Mouse (Mus musculus): Measurements from ENCODE around the gene Ryr3. TPM values are rescaled to one million over a fixed set of nuclear protein-coding genes. Genes with fewer than 3 reads are reported as not detected.

Gene Ryr3
- polyA plus RNA-seq, 1 experiment from 2014 or later = 2.2 TPM

DNA sequence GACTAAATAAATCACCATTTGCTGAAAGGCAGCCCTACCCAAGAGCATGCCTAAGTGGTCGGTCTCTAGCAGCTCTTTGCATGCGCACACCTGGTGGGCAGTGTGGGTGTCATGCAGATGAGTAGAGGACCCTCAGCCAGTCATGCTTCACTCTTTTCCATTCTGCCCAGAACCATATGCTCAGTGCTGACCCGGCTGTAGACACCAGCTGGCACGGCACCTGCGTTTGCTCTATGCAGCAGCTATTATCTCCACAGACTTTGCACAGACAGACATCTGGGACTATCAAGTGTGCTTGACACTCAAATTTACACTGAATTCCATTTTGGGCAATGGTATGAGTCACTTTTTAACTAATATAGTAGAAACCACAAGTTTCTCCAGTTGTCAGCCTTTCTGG, 186.2 kb downstream of the Ryr3 start:
- DNase-seq (ENCODE audit: low read depth, low spot score) = no peak
- ChIA-PET CTCF (no interaction called here), POLR2A (no interaction called here)
- no peaks in the 10 kb centered on the region for H3K27me3 ChIP-seq
- TF ChIP-seq CTCF (IDR thresholded peaks at IDR 0.05) = no peak
- ATAC-seq = no peak
- in situ Hi-C loops (cut with MboI; ENCODE audit: low pct_unique_long_range_greater_than_20kb) = no loop called here

DNA sequence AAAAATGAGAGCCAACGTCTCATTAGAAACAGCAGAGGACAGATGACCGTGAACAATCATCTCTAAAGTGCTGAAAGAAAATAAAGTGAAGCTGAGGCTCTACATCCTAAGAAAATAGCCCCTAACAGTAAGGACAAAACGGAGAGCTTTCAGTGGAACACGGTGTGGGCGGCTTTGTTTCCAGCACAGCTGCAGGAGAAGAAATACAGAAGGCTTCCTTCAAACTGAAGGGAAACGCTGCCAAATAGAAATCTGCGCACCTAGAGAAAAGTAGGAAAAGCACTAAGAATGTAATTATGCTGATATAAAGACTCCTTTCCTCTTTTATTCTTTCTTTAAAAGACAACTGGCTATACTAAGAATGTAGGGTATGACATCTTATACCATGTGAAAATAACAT, 197.0 kb downstream of the Ryr3 start:
- H3K27me3 ChIP-seq = no peaks in the 10 kb centered on the region
- DNase-seq (ENCODE audit: low read depth, low spot score) (no peak), ATAC-seq (no peak)
- in situ Hi-C loops (cut with MboI; ENCODE audit: low pct_unique_long_range_greater_than_20kb) = no loop called here
- no peak for TF ChIP-seq CTCF (IDR thresholded peaks at IDR 0.05)
- CTCF ChIA-PET = no interaction called here
- POLR2A ChIA-PET = no interaction called here

DNA sequence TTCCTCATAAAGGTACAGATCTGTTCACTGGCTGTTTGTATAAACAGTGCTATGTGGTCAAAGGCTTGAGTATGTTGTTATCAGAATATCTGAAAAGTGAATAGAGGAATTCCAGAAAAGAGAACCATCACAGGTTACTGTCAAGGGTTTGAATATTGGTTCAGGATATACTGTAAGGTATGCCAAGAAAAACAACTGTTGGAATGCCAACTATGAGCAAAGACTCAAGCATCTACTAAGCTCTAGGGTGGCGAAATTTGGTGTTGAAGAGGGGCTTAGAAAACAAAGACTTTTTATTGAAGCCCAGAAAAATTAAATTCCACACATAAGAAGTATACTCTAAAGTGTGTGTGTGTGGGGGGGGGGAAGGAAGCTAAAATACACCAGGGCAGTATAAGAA, 198.6 kb downstream of the Ryr3 start:
- DNase-seq (ENCODE audit: low read depth, low spot score) = no peak
- H3K27me3 ChIP-seq = no peaks in the 10 kb centered on the region
- POLR2A ChIA-PET = interaction anchor here (0.7 kb wide), 1 partner anchor 10 kb away, joined by 4 read pairs; no protein-coding TSS in a partner anchor
- no peak for ATAC-seq
- TF ChIP-seq CTCF (IDR thresholded peaks at IDR 0.05) = no peak
- in situ Hi-C loops (cut with MboI; ENCODE audit: low pct_unique_long_range_greater_than_20kb) = no loop called here
- CTCF ChIA-PET = interaction anchor here (1.0 to 1.2 kb wide), 2 partner anchors 9 to 10 kb away, joined by 3 to 4 read pairs; no protein-coding TSS in a partner anchor

DNA sequence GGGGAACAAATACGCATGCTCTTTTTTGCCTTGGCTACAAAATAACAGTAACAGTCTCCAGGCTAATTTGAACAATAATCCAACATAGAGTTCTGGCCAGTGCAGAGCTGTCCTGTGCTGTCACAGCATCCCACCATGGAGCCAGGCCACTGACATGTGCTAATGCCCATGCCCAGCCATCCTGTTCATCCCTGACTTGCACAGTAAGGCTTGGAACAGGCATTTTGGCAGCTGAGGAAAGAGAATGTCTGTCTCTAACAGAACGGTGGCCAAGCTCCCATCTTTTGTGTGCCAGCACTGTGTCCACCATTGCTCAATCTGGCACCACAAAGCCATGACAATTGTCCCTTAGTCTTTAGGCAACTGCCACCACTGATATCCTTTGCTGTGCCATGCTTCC, 200.7 kb downstream of the Ryr3 start:
- POLR2A ChIA-PET = no interaction called here
- CTCF ChIA-PET = no interaction called here
- TF ChIP-seq CTCF (IDR thresholded peaks at IDR 0.05) = no peak
- in situ Hi-C loops (cut with MboI; ENCODE audit: low pct_unique_long_range_greater_than_20kb) = no loop called here
- DNase-seq (ENCODE audit: low read depth, low spot score) (no peak), ATAC-seq (no peak)
- no peaks in the 10 kb centered on the region for H3K27me3 ChIP-seq

DNA sequence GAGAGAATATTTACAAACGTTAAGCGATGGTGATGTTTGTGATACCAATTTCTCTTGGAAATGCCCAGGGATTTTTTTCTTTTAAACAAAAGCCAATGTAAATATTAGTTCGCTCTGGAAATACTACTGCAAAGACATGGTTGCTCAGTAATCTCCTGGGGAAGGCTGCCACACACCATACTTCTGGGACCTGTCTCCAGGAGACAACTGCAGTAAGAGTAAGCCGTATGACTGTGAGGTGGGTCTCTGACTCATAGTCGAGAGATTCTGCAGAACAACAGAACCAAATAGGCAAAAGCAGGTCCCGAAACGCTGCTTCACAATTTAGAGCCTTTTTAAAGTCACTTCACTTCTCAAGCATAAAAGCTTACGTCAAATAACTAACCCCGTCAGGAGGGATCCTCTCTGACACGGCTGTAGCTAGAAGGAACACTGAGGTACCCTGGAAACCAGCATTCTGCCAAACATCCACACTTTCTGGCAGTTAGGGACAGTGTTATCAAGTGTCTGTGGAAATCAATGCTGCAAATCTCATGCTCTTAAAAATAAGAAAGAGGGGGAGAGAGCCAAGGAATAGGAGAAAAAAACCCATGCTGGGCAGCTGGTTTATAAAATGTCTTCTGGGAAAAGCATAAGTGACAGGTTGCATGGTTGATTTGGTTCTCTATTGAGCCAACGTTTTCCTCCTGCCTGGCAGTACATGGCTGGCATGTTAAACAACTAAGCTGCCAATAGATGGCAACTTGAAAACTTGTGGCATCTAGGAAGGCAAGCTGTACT, 207.7 kb downstream of the Ryr3 start:
- no peak for TF ChIP-seq CTCF (IDR thresholded peaks at IDR 0.05)
- ChIA-PET POLR2A (no interaction called here), CTCF (no interaction called here)
- in situ Hi-C loops (cut with MboI; ENCODE audit: low pct_unique_long_range_greater_than_20kb) = no loop called here
- H3K27me3 ChIP-seq = no peaks in the 10 kb centered on the region
- ATAC-seq = no peak
- DNase-seq (ENCODE audit: low read depth, low spot score) = no peak

DNA sequence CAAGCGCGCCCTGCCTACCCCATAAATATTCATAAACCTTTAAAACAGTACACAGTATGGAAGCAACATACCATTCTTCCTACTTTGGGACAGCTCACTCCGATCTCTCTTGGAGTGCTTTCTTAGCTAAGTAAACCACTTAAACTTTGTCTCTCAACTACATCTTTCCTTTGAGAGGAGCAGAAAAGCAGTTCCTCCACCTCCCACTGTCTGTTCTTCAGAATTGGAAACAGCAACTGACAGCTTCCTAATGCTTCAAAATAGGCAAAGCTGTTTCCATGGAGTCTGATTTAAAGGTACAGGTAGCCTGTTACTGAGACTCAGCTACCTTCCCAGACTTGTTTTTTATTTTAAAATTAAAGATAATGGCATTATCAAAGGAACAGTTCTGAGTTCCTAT, 218.4 kb downstream of the Ryr3 start:
- in situ Hi-C loops (cut with MboI; ENCODE audit: low pct_unique_long_range_greater_than_20kb) = no loop called here

DNA sequence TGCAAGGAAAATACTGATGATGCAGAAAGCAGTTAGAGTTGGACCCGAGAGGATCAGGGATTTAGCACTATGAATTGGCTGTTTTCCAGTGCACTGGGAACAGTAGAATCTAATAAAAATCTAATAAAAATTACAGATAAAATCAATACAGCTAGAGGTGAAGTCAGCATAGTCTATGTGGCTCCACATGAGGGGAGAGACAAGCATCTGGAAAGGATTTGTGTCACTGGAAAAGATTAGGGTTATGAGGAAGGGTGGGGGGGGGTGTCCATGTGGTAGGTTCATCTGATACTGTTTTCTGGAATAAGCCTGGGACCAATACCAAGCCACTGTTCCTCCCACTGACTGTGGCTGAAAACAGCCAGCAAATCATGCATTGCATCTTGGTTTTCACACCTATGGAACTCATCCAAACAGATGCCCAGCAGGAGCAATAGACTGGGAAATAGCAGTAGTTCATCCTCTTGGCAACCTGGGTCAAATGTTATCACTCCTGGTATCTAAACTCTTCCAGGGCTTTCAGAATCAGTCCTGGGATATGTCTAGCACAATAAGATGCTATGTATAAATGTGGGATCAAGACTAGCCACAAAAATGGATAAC, 233.9 kb downstream of the Ryr3 start:
- POLR2A ChIA-PET = no interaction called here
- DNase-seq (ENCODE audit: low read depth, low spot score) = no peak
- in situ Hi-C loops (cut with MboI; ENCODE audit: low pct_unique_long_range_greater_than_20kb) = no loop called here

More for the DNA sequence above, 218.4 kb downstream of the Ryr3 start:
- peaks cover 5% of the 10 kb centered on the region for H3K27me3 ChIP-seq
- ATAC-seq (no peak), DNase-seq (ENCODE audit: low read depth, low spot score) (no peak)
- no peak for TF ChIP-seq CTCF (IDR thresholded peaks at IDR 0.05)
- POLR2A ChIA-PET = no interaction called here
- CTCF ChIA-PET = no interaction called here

DNA sequence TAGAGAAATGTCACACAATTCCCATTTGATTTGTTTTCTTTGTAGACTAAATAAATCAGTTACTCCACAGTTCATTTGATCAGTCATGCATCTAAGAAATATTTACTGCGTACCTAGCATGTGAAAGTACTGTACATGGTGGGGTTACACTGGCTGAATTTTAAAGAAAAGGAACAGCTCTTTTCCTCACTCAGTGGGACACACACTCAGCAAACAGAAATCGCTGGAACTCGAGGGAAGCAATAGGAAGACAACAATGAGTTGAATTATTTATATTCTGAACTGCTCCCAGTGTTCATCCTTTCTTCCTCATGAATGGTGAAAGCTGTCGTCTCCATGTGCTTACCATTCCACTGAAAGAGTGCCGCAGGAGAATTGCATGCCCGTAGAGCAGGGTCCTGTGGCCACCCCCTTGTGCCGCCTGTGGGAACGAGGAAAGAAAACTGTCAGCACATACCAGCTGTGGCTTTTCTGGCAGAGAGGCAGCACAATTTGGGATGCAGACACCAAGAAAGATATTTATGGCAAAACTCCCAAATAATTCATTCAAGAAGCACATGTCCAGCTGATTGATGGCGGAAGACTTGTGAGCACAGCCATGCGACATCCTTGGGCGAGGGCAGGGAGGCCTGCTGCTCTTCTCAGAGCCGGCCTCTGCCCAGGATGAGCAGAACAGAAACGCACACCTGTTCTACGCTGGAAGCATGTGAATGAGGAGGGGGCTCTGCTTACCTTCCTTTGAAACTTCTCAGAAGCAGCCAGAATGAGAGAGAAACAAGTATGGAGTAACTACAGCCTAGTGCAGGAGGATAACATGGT, 249.9 kb downstream of the Ryr3 start:
- H3K27me3 ChIP-seq = peaks cover 3% of the 10 kb centered on the region
- ATAC-seq = no peak
- no peak for DNase-seq (ENCODE audit: low read depth, low spot score)
- ChIA-PET CTCF (no interaction called here), POLR2A (no interaction called here)
- in situ Hi-C loops (cut with MboI; ENCODE audit: low pct_unique_long_range_greater_than_20kb) = no loop called here
- no peak for TF ChIP-seq CTCF (IDR thresholded peaks at IDR 0.05)

More for the DNA sequence above, 233.9 kb downstream of the Ryr3 start:
- ATAC-seq = no peak
- H3K27me3 ChIP-seq = no peaks in the 10 kb centered on the region
- CTCF ChIA-PET = no interaction called here
- TF ChIP-seq CTCF (IDR thresholded peaks at IDR 0.05) = no peak

DNA sequence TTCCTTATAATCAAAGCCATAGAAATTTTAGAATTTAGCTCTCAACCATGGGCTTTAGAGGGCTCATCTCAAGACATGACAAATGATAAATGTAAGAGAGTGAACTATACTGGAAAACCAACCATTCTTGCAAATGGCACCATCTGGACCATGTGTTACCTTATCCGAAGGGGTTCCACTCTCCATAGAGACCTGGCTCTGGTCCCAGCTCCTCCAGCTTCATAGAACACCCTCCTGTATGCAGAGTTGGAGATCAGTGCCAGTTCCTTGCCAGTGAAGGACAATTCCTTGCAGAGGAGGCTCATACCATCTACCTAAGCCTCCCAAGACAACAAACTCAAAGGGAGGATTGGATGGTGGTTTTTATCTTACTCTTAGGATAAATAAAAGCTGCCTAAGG, 268.0 kb downstream of the Ryr3 start:
- ChIA-PET POLR2A (no interaction called here), CTCF (interaction anchor here (1.1 kb wide), 1 partner anchor 63 kb away, joined by 3 read pairs; no protein-coding TSS in a partner anchor)
- ATAC-seq = no peak
- in situ Hi-C loops (cut with MboI; ENCODE audit: low pct_unique_long_range_greater_than_20kb) = no loop called here
- no peak for TF ChIP-seq CTCF (IDR thresholded peaks at IDR 0.05)
- DNase-seq (ENCODE audit: low read depth, low spot score) = no peak
- H3K27me3 ChIP-seq = peaks cover 2% of the 10 kb centered on the region

DNA sequence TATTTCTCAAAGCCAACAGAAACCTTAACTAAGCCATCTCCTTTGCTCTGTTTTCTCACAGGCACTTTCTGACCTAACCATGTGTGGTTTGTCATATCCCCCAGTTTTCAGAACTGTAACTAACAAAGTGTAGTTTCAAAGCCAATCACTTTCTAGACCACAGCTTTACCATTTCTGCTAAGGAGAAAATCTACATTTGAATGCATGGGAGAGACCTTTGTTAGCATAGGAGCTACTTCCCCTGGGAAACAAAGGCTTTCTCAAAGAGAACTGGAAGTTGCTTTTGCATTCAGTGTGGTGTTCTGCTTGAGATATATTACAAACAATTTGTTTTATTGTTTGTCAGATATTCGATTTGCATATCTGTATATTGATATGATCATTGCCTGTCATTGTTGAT, 285.1 kb downstream of the Ryr3 start:
- no peak for TF ChIP-seq CTCF (IDR thresholded peaks at IDR 0.05)
- in situ Hi-C loops (cut with MboI; ENCODE audit: low pct_unique_long_range_greater_than_20kb) = no loop called here
- ATAC-seq = no peak
- H3K27me3 ChIP-seq = peaks cover 5% of the 10 kb centered on the region
- CTCF ChIA-PET = no interaction called here
- no peak for DNase-seq (ENCODE audit: low read depth, low spot score)
- POLR2A ChIA-PET = no interaction called here

DNA sequence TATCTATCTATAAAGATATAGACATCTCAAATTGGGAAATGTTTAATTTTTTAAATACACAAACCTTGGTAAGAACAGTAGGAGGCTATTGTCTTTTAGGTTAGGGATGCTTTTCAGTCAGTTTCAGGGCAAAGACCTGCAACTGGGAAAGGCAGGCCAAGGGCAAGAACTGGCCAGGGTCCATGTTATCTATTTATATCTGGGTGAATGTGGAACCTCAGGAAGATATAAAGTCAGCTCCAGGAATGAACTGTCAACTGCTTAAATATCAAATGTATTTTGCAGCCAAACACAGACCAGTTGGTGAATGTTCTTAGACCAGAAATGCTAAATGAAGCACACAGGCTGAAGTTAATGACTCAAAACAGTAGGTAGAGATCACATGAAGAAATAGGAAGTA, 303.1 kb downstream of the Ryr3 start:
- CTCF ChIA-PET = no interaction called here
- TF ChIP-seq CTCF (IDR thresholded peaks at IDR 0.05) = no peak

More for the DNA sequence above, 303.1 kb downstream of the Ryr3 start:
- H3K27me3 ChIP-seq = no peaks in the 10 kb centered on the region
- in situ Hi-C loops (cut with MboI; ENCODE audit: low pct_unique_long_range_greater_than_20kb) = no loop called here
- no peak for ATAC-seq
- POLR2A ChIA-PET = no interaction called here
- DNase-seq (ENCODE audit: low read depth, low spot score) = no peak

All from Patski (cell line).